Mouse (Mus musculus): ENCODE data around the gene Ptprr.

DNA sequence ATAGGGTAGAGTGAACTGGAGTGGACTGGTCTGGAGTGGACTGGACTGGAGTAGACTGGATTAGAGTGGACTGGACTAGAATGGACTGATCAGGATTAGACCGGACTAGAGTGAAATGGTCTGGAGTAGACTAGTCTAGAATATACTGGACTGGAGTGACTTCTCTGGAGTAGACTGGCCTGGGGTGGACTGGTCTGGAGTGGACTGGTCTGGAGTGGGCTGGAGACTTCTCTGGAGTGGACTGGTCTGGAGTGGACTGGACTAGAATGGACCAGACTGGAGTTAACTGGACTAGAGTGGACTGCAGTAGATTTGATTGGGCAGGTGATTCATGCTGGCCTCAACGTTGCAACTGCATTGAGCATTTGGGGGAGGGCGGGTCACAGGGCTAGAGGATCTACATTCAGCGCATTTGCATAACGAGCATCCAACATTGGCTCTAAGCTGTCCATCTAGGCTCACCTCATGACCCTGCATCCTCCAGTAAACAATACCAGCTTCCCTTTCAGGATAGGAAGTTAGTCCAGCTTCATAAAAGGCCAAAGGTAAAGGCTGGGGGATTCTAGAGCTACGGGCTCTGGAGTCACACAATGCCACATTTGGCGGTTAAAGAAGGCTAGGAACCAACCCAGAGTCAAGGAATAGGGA lies 268.8 kb downstream of the Ptprr start:
- TF ChIP-seq CTCF (IDR thresholded peaks at IDR 0.05; ENCODE audit: low read depth) (no peak), EP300 (IDR thresholded peaks at IDR 0.05; ENCODE audit: low read depth) (peak; percentile 55; the same call in 1 of the 2 replicates)

All from heart, postnatal 0 days (tissue).